Mouse (Mus musculus) cerebellum, adult 2 months (tissue): ENCODE results near the gene Gapdhs.
"Not testable (repeated sequence)": the region's sequence is repeated elsewhere in the genome, so short reads cannot be mapped to it uniquely, and the experiment has no call there.

Experiments used
- CTCF ChIP-seq: fragments of 200-500 bp; IDR thresholded peaks from 2 replicates; pipeline ENCODE4 v1.5.1; 2011; ENCODE audit warnings: low read depth, mild to moderate bottlenecking, control low read depth, low read length, moderate library complexity, borderline replicate concordance; ENCODE audit not compliant: insufficient read depth
- POLR2A ChIP-seq: fragments of 200-500 bp; IDR thresholded peaks from 2 replicates; pipeline ENCODE4 v1.6.1; 2011; ENCODE audit warnings: low read length, control low read depth, borderline replicate concordance; ENCODE audit not compliant: insufficient read depth

- not testable (repeated sequence) for TF ChIP-seq POLR2A, CTCF
These were observed 13.3 kb downstream of the Gapdhs start for GRCm38 (mm10) chr7:30730064-30730722.
